Mouse (Mus musculus): ENCODE results near the gene Gm16506. TPM values are rescaled to one million over a fixed set of nuclear protein-coding genes. Genes with fewer than 3 reads are reported as not detected.
"Not testable (repeated sequence)": the region's sequence is repeated elsewhere in the genome, so short reads cannot be mapped to it uniquely, and the experiment has no call there.

Gm16506 gene
- not detected in 2 replicates for polyA plus RNA-seq (2014; fragmentation: Nextera tagmentation; extraction: Ambion mirVana)

DNA sequence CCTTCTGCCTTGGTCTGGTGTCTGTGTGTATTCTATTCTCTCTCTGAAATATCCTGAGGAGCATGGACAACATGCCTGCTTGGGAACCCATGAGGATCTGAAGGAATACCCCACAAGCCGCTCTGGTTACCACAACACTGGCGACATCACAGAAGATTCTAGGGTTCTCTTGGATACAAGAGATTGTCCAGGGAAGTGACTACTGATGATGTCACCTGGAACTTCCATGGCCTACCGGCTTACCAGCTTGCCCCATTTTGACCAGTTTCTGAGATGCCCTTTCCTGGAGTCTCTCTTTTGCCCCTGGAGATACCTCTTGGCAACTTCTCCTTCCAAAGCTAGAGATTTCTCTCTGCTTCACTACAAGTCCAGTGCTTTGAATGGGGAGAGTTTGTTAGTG, at the start of gene Gm16506:
Gene Gm16506 (minus strand): TSS at position 101 of the 400 bp plus-strand sequence.
- 92% methylated on average over 1 of the region's 3 CpGs for WGBS
- DNase-seq (ENCODE audit: low spot score); H3K4me2 ChIP-seq (ENCODE audit: low read depth, low read length, severe bottlenecking); H3K36me3 ChIP-seq (ENCODE audit: control insufficient read depth, insufficient read depth, low read length); H3K27me3 ChIP-seq (ENCODE audit: control insufficient read depth, insufficient read depth, low read length); ATAC-seq (replicated peaks; ENCODE audit: low FRiP score); H3K4me3 ChIP-seq (ENCODE audit: low read depth, low read length); H3K9ac ChIP-seq (ENCODE audit: low read length); H3K27ac ChIP-seq (ENCODE audit: low read depth, low read length); H3K4me1 ChIP-seq (replicated peaks; ENCODE audit: control insufficient read depth, insufficient read depth, low read length); H3K9me3 ChIP-seq (ENCODE audit: control insufficient read depth, low read length): not testable (repeated sequence)

DNA sequence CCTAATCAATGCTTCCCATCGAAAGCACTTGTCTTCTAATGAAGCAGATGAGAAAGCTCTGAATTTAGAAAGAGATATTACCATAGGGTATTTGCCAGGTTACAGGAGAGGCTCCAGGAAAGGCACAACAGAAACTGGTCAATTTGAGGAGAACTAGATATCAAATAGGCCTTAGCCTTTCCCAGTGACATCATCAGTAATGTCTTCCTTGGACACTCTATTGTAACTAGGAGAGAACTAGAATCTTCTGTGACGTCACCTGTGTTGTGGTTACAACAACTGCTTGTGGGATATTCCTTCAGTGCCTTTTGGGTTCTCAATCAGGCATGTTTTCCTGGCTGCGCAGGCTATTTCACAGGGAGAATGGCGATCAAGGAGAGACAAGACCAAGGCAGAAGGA, 20.3 kb upstream of the Gm16506 start, which contains the start of gene Gm6526:
Gene Gm6526 (plus strand): TSS at position 301 of the 400 bp plus-strand sequence.
- not testable (repeated sequence) for H3K36me3 ChIP-seq (ENCODE audit: control insufficient read depth, insufficient read depth, low read length); H3K9ac ChIP-seq (ENCODE audit: low read length); H3K27me3 ChIP-seq (ENCODE audit: control insufficient read depth, insufficient read depth, low read length); H3K9me3 ChIP-seq (ENCODE audit: control insufficient read depth, low read length); H3K4me3 ChIP-seq (ENCODE audit: low read depth, low read length); ATAC-seq (replicated peaks; ENCODE audit: low FRiP score); DNase-seq (ENCODE audit: low spot score); H3K27ac ChIP-seq (ENCODE audit: low read depth, low read length); H3K4me2 ChIP-seq (ENCODE audit: low read depth, low read length, severe bottlenecking); H3K4me1 ChIP-seq (replicated peaks; ENCODE audit: control insufficient read depth, insufficient read depth, low read length)
- 81% methylated on average over 4 of the region's 4 CpGs for WGBS

DNA sequence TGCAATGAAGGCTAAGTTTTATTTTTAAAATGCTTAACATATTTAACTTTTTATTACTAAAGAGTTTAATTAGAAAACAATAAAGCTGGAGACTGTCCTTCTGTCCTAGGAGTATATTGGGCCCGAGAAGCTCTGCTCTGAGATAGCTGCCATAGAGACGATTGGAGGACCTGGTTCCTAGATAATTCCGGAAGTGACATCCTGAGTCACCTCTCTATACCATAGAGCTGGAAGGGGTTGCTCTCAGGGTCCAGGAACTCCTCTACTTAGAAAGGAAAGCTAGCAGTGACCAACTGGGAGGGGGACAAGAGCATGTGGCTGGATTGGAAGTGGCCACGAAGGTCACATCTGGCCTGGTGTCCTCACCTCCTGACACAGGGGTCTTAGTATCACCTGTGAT, 29.7 kb downstream of the Gm16506 start, which contains the start of gene Gm7324:
Gene Gm7324 (plus strand): TSS at position 208 of the 400 bp plus-strand sequence.
- H3K36me3 ChIP-seq (ENCODE audit: control insufficient read depth, insufficient read depth, low read length); H3K4me1 ChIP-seq (replicated peaks; ENCODE audit: control insufficient read depth, insufficient read depth, low read length); DNase-seq (ENCODE audit: low spot score); H3K9ac ChIP-seq (ENCODE audit: low read length); H3K9me3 ChIP-seq (ENCODE audit: control insufficient read depth, low read length); H3K4me2 ChIP-seq (ENCODE audit: low read depth, low read length, severe bottlenecking); H3K27ac ChIP-seq (ENCODE audit: low read depth, low read length); H3K4me3 ChIP-seq (ENCODE audit: low read depth, low read length); ATAC-seq (replicated peaks; ENCODE audit: low FRiP score); H3K27me3 ChIP-seq (ENCODE audit: control insufficient read depth, insufficient read depth, low read length): not testable (repeated sequence)
- WGBS, result 90% methylated on average over 4 of the region's 4 CpGs

DNA sequence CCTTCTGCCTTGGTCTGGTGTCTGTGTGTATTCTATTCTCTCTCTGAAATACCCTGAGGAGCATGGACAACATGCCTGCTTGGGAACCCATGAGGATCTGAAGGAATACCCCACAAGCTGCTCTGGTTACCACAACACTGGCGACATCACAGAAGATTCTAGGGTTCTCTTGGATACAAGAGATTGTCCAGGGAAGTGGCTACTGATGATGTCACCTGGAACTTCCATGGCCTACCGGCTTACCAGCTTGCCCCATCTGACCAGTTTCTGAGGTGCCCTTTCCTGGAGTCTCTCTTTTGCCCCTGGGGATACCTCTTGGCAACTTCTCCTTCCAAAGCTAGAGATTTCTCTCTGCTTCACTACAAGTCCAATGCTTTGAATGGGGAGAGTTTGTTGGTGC, 50.2 kb downstream of the Gm16506 start, which contains the start of gene Gm8165:
Gene Gm8165 (minus strand): TSS at position 101 of the 400 bp plus-strand sequence.
- not testable (repeated sequence) for H3K27ac ChIP-seq (ENCODE audit: low read depth, low read length); H3K4me1 ChIP-seq (replicated peaks; ENCODE audit: control insufficient read depth, insufficient read depth, low read length); H3K4me2 ChIP-seq (ENCODE audit: low read depth, low read length, severe bottlenecking); H3K4me3 ChIP-seq (ENCODE audit: low read depth, low read length); H3K27me3 ChIP-seq (ENCODE audit: control insufficient read depth, insufficient read depth, low read length); H3K9ac ChIP-seq (ENCODE audit: low read length); DNase-seq (ENCODE audit: low spot score); H3K9me3 ChIP-seq (ENCODE audit: control insufficient read depth, low read length); H3K36me3 ChIP-seq (ENCODE audit: control insufficient read depth, insufficient read depth, low read length); ATAC-seq (replicated peaks; ENCODE audit: low FRiP score)
- WGBS, result no CpG with 5 or more reads among the region's 2 CpGs

Other genes starting within 250 kb of the Gm16506 start
- gene Gm5799, start 183.9 kb downstream of the Gm16506 start, polyA plus RNA-seq (2014; fragmentation: Nextera tagmentation; extraction: Ambion mirVana), result not detected in 2 replicates
- not detected in 2 replicates for gene Gm17654, start 148.3 kb downstream of the Gm16506 start, polyA plus RNA-seq (2014; fragmentation: Nextera tagmentation; extraction: Ambion mirVana)
- gene Gm10375, start 119.5 kb downstream of the Gm16506 start, polyA plus RNA-seq (2014; fragmentation: Nextera tagmentation; extraction: Ambion mirVana), result not detected in 2 replicates
- gene Gm8165, start 50.3 kb downstream of the Gm16506 start, polyA plus RNA-seq (2014; fragmentation: Nextera tagmentation; extraction: Ambion mirVana), result not detected in 2 replicates
- 2.3 TPM in 2 replicates for gene Gm7324, start 29.7 kb downstream of the Gm16506 start, polyA plus RNA-seq (2014; fragmentation: Nextera tagmentation; extraction: Ambion mirVana)
- gene Gm6526, start 20.4 kb upstream of the Gm16506 start, polyA plus RNA-seq (2014; fragmentation: Nextera tagmentation; extraction: Ambion mirVana), result not detected in 2 replicates
- gene Gm8180, start 57.3 kb upstream of the Gm16506 start, polyA plus RNA-seq (2014; fragmentation: Nextera tagmentation; extraction: Ambion mirVana), result not detected in 2 replicates
- not detected in 2 replicates for gene Ear1, start 148.0 kb upstream of the Gm16506 start, polyA plus RNA-seq (2014; fragmentation: Nextera tagmentation; extraction: Ambion mirVana)
- not detected in 2 replicates for gene Ear10, start 196.1 kb upstream of the Gm16506 start, polyA plus RNA-seq (2014; fragmentation: Nextera tagmentation; extraction: Ambion mirVana)
- 3.9 and 5.6 TPM in 2 replicates for gene Gm8113, start 197.9 kb upstream of the Gm16506 start, polyA plus RNA-seq (2014; fragmentation: Nextera tagmentation; extraction: Ambion mirVana)
- gene Ang5, start 229.6 kb upstream of the Gm16506 start, polyA plus RNA-seq (2014; fragmentation: Nextera tagmentation; extraction: Ambion mirVana), result not detected in 2 replicates